Mouse (Mus musculus) olfactory bulb, adult 2 months (tissue): Measurements from ENCODE around the gene Lgi1.

Source experiments
- CTCF ChIP-seq: fragments of 200-500 bp; IDR thresholded peaks from 2 replicates; pipeline ENCODE4 v1.5.1; 2012; ENCODE audit warnings: low read depth, mild to moderate bottlenecking, low read length, moderate library complexity; ENCODE audit not compliant: insufficient read depth
- POLR2A ChIP-seq: fragments of 200-500 bp; IDR thresholded peaks from 2 replicates; pipeline ENCODE4 v1.6.1; 2012; ENCODE audit warnings: mild to moderate bottlenecking, low read depth, low read length, moderate library complexity; ENCODE audit not compliant: insufficient read depth

GRCm38 (mm10) chr19:38242314-38242852 is 22.0 kb upstream of the Lgi1 start:
- no peak for TF ChIP-seq CTCF
- TF ChIP-seq POLR2A, result no peak
